ENCODE assay signal across 8 mouse cellular contexts in genomic region chr17:84957487-84958259, GRCm38 (mm10). TPM values are rescaled to one million over a fixed set of nuclear protein-coding genes. Genes with fewer than 3 reads are reported as not detected.
DNase-seq lines count a peak whose midpoint lies in the region; ATAC-seq lines count a peak whose summit lies in the region.

No protein-coding gene starts in this region.

- H3K9me3 ChIP-seq in hindbrain, embryonic 16.5 days (ENCODE audit: control insufficient read depth, low read length), result no peaks in the 10 kb centered on the region

- H3K36me3 ChIP-seq in hindbrain, embryonic 16.5 days (ENCODE audit: control insufficient read depth, insufficient read depth, low read length), result no peaks in the 10 kb centered on the region
- no peaks in the 10 kb centered on the region for H3K36me3 ChIP-seq in macrophage (ENCODE audit: inconsistent target)

- under 1% methylated on average over 44 of the region's 55 CpGs for WGBS in hindbrain, embryonic 16.5 days
- WGBS in macrophage (ENCODE audit: missing documents), result under 1% methylated on average over 45 of the region's 55 CpGs

- H3K27me3 ChIP-seq in hindbrain, embryonic 16.5 days (replicated peaks; ENCODE audit: control insufficient read depth, insufficient read depth, low read length), result no peaks in the 10 kb centered on the region

- peaks cover 23% of the 10 kb centered on the region for H3K4me1 ChIP-seq in hindbrain, embryonic 16.5 days (ENCODE audit: control insufficient read depth, insufficient read depth, low read depth, low read length)

- peak; percentile 98 for ATAC-seq in hindbrain, embryonic 16.5 days

- peak overlapping the region; percentile 80 for H3K4me2 ChIP-seq in hindbrain, embryonic 16.5 days (ENCODE audit: low read length)

- peak overlapping the region; percentile 96 for H3K9ac ChIP-seq in hindbrain, embryonic 16.5 days (ENCODE audit: low read depth, low read length)

- peaks cover 42% of the 10 kb centered on the region for H3K79me2 ChIP-seq in macrophage (ENCODE audit: inconsistent target)

- peak; percentile 95 for DNase-seq in WW6 (ENCODE audit: low read depth, low spot score)
- peak; percentile 97 to 99 for DNase-seq in cerebellum, postnatal 4 days (ENCODE audit: low spot score in 2 of 2)
- DNase-seq in gastrocnemius, adult 18-20 months (ENCODE audit: low spot score), result peak; percentile 100
- peak; percentile 100 for DNase-seq in left cerebral cortex, adult 18-20 months (ENCODE audit: low spot score in 2 of 2)
- DNase-seq in right cerebral cortex, adult 18-20 months, result peak; percentile 100
- DNase-seq in urinary bladder, postnatal 10 days (ENCODE audit: low spot score), result peak; percentile 97

- H3K27ac ChIP-seq in hindbrain, embryonic 16.5 days (ENCODE audit: low read depth, low read length), result peak overlapping the region; percentile 96
- H3K27ac ChIP-seq in macrophage, result peak overlapping the region; percentile 66

- H3K4me3 ChIP-seq in hindbrain, embryonic 16.5 days (ENCODE audit: low read length), result peak overlapping the region; percentile 97
- peak overlapping the region; percentile 73 for H3K4me3 ChIP-seq in macrophage (ENCODE audit: inconsistent target)

RNA-seq across cellular contexts. Expression of gene Ppm1b, which starts 1.1 kb away (rescaled TPM):
- 100 to 1,000 TPM; 168 to 210 TPM for total RNA-seq in gastrocnemius, adult 18-20 months (2021)
- 72.8 and 74.5 TPM in 2 replicates for polyA plus RNA-seq in hindbrain, embryonic 16.5 days (2015; fragmentation: Nextera tagmentation; extraction: Ambion mirVana)
- 100 to 1,000 TPM; 140 to 145 TPM for total RNA-seq in left cerebral cortex, adult 18-20 months (2021)
- total RNA-seq in macrophage (2018; cell fraction: chromatin; rRNA removed), result 100 to 1,000 TPM in 11 of 26 experiments, 10 to 100 TPM in 15; 73.5 to 237 (median 94.7) TPM
- 10 to 100 TPM; 37.1 to 63.5 (median 41.8) TPM for total RNA-seq in macrophage (2018; cell fraction: cytosol; rRNA removed)
- total RNA-seq in macrophage (2018; cell fraction: nucleus; rRNA removed), result 100 to 1,000 TPM in 4 of 26 experiments, 10 to 100 TPM in 22; 56.0 to 179 (median 72.0) TPM
- polyA plus RNA-seq in macrophage (2018), result 21.6 to 28.9 TPM (median 27.6 TPM) in 3 replicates

Comparison
In these comparisons a context has a peak if more than half of its experiments do, and no peak if none do; other contexts are left out.
1. Peak in every context shown above with its lines: DNase-seq, ATAC-seq, H3K4me3 ChIP-seq and H3K27ac ChIP-seq.